Mouse (Mus musculus) hindbrain, embryonic 16.5 days (tissue): ENCODE data around the gene Tecta. TPM values are rescaled to one million over a fixed set of nuclear protein-coding genes. Genes with fewer than 3 reads are reported as not detected.

ENCODE experiments used
- ATAC-seq: fragments of 200-750 bp; cut with Nextera tagmentation; 2 replicates; pipeline ENCODE4 v1.8.0; 2017; ENCODE audit warnings: moderate TSS enrichment, moderate library complexity
- H3K27ac ChIP-seq: fragments of 300-500 bp; sonication (generic); 2 replicates; pipeline ENCODE4 v1.5.1; 2014; ENCODE audit warnings: low read depth, mild to moderate bottlenecking, control low read depth, low read length, moderate library complexity
- H3K27me3 ChIP-seq: fragments of 300-500 bp; sonication (generic); replicated peaks from 2 replicates; pipeline ENCODE4 v1.6.1; 2014; ENCODE audit warnings: low read length; ENCODE audit not compliant: control insufficient read depth, insufficient read depth
- H3K36me3 ChIP-seq: fragments of 300-500 bp; sonication (generic); 2 replicates; pipeline ENCODE4 v1.6.1; 2014; ENCODE audit warnings: mild to moderate bottlenecking, low read length, moderate library complexity, mixed read lengths; ENCODE audit not compliant: control insufficient read depth, insufficient read depth
- H3K4me1 ChIP-seq: fragments of 300-500 bp; sonication (generic); 2 replicates; pipeline ENCODE4 v1.6.1; 2014; ENCODE audit warnings: low read depth, low read length; ENCODE audit not compliant: control insufficient read depth, insufficient read depth
- H3K4me2 ChIP-seq: fragments of 300-500 bp; sonication (generic); 2 replicates; pipeline ENCODE4 v1.6.1; 2014; ENCODE audit warnings: mild to moderate bottlenecking, low read length, control low read depth, moderate library complexity
- H3K4me3 ChIP-seq: fragments of 300-500 bp; sonication (generic); 2 replicates; pipeline ENCODE4 v1.5.1; 2014; ENCODE audit warnings: mild to moderate bottlenecking, low read length, control low read depth, moderate library complexity
- H3K9ac ChIP-seq: fragments of 300-500 bp; sonication (generic); 2 replicates; pipeline ENCODE4 v1.6.1; 2014; ENCODE audit warnings: low read depth, mild to moderate bottlenecking, control low read depth, low read length, moderate library complexity
- H3K9me3 ChIP-seq: fragments of 300-500 bp; sonication (generic); 2 replicates; pipeline ENCODE4 v1.6.1; 2014; ENCODE audit warnings: mild to moderate bottlenecking, low read length, moderate library complexity; ENCODE audit not compliant: control insufficient read depth
- WGBS: fragments of 180-500 bp; shearing (Covaris S2); extraction: QIAGEN DNeasy Blood & Tissue Kit; methylation state at CpG from one replicate; pipeline ENCODE4 v1.1.7; 2014; 5-methylcytosine and 5-hydroxymethylcytosine counted together
- polyA plus RNA-seq: library from polyadenylated mRNA; unstranded; fragments of >200 nt; fragmentation: Nextera tagmentation; extraction: Ambion mirVana; gene quantifications from 2 replicates; pipeline ENCODE4 v1.2.1, GENCODE M21; 2015

The Tecta gene
- polyA plus RNA-seq, 1 experiment from 2014 or later, result 0.43 TPM

DNA sequence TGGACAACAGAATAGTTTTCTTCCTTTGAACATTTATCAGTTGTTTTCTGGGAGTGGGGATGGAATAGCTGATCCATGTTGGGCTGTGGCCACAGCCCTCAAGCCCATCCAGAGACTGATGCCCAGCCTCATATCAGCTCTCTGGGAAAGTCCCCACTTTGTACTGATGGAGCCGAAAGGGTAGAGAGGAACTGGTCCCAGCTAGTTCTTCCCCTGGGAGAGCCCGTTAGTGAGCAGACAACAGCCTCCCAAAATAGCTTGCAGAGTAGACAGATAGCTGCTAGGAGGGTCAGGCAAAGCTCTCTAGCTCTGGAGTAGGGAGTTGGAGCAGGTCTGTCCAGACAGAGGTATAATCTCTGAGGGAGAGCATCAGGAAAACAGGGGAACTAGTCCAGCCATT lies 3.6 kb downstream of the Tecta start:
- ATAC-seq, result no peak
- Histone ChIP-seq H3K9ac (no peak overlapping the region), H3K36me3 (no peaks in the 10 kb centered on the region), H3K27ac (no peak overlapping the region), H3K4me3 (no peak overlapping the region), H3K9me3 (no peaks in the 10 kb centered on the region), H3K4me1 (no peaks in the 10 kb centered on the region; the same call in none of the 2 replicates), H3K4me2 (no peak overlapping the region), H3K27me3 (no peaks in the 10 kb centered on the region)
- 85% methylated on average over 2 of the region's 2 CpGs for WGBS

DNA sequence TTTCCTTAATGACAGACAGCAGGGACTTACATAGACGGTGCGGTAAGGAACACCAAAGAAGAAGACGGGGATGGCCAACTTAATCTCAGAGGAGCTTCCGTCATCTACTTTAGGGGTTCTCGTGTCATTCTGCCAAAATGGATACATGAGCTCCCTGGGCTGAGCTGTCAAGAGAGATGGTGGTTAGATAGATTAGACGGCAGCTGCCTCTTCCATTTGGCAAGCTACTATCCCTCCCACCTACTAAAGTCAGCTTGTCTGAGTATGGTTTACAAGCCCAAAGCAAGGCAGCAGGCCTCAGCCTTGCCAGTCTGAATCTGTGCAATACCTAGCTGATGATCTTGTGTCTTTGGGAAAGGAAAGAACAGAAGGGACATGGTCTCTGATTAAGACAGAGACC lies 4.8 kb downstream of the Tecta start:
- no peaks in the 10 kb centered on the region for H3K36me3 ChIP-seq
- ATAC-seq, result no peak
- no peaks in the 10 kb centered on the region; the same call in none of the 2 replicates for H3K4me1 ChIP-seq
- no peak overlapping the region for H3K27ac ChIP-seq
- 74% methylated on average over 6 of the region's 6 CpGs for WGBS
- H3K9ac ChIP-seq, result no peak overlapping the region
- H3K9me3 ChIP-seq, result no peaks in the 10 kb centered on the region
- H3K4me3 ChIP-seq, result no peak overlapping the region
- H3K27me3 ChIP-seq, result no peaks in the 10 kb centered on the region
- H3K4me2 ChIP-seq, result no peak overlapping the region

DNA sequence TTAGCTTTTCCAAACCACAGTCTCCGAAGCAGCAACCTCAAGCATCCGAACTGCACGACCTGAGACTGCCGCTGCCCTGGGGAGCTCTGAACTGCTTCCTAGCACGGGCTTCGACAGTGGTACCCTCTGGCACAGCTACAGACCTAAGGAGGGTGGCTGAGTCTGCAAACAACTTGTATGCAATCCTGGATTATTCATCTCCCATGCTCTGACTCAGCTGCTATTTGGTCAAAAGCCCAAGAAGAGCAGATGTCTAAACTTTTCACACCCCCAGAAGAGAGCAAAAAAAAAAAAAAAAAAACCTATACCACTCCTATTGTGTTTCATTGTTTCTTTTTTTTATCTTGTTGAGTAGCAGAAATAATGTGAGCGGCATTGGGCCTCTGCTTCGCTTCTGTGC lies 5.4 kb downstream of the Tecta start:
- 75% methylated on average over 8 of the region's 8 CpGs for WGBS
- Histone ChIP-seq H3K9me3 (no peaks in the 10 kb centered on the region), H3K27me3 (no peaks in the 10 kb centered on the region), H3K9ac (no peak overlapping the region), H3K4me2 (no peak overlapping the region), H3K27ac (no peak overlapping the region), H3K36me3 (no peaks in the 10 kb centered on the region), H3K4me3 (no peak overlapping the region), H3K4me1 (no peaks in the 10 kb centered on the region; the same call in none of the 2 replicates)
- no peak for ATAC-seq

DNA sequence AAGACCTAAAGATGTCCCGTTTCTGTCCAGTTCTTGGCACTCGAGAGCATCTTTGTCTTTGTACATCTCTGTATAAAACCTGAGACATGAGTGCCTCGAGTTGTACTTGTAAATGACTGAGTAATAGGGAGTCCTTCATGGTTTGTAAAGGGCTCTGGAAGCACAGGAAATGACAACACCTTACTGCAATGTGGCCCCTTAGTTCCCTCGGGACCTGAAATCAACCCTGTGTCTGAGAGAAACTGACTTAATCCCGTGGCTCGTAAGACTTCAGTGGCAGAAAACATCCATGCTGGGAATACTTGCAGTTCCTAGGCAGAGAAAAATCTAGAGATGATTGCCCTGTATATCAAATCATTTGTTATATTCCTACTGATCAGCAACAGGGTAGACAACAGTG lies 6.8 kb downstream of the Tecta start:
- Histone ChIP-seq H3K27me3 (no peaks in the 10 kb centered on the region), H3K36me3 (no peaks in the 10 kb centered on the region), H3K27ac (no peak overlapping the region), H3K9ac (no peak overlapping the region), H3K4me2 (no peak overlapping the region), H3K9me3 (no peaks in the 10 kb centered on the region), H3K4me3 (no peak overlapping the region), H3K4me1 (no peaks in the 10 kb centered on the region; the same call in 1 of the 2 replicates)
- no peak for ATAC-seq
- WGBS, result 76% methylated on average over 6 of the region's 6 CpGs

- peak; percentile 48; the same call in 1 of the 2 replicates for ATAC-seq
These were observed 11.2 kb downstream of the Tecta start for GRCm38 (mm10) chr9:42388490-42388889.

GRCm38 (mm10) chr9:42387038-42387437 lies 12.7 kb downstream of the Tecta start:
- Histone ChIP-seq H3K36me3 (no peaks in the 10 kb centered on the region), H3K4me2 (no peak overlapping the region), H3K4me3 (no peak overlapping the region), H3K9ac (no peak overlapping the region), H3K27me3 (no peaks in the 10 kb centered on the region), H3K27ac (no peak overlapping the region), H3K9me3 (no peaks in the 10 kb centered on the region), H3K4me1 (no peaks in the 10 kb centered on the region; the same call in none of the 2 replicates)
- 69% methylated on average over 8 of the region's 8 CpGs for WGBS
- no peak for ATAC-seq

More at GRCm38 (mm10) chr9:42388490-42388889, 11.2 kb downstream of the Tecta start:
- H3K4me3 ChIP-seq, result no peak overlapping the region
- H3K36me3 ChIP-seq, result no peaks in the 10 kb centered on the region
- H3K27me3 ChIP-seq, result no peaks in the 10 kb centered on the region
- no peak overlapping the region for H3K9ac ChIP-seq
- no peak overlapping the region for H3K4me2 ChIP-seq
- no peaks in the 10 kb centered on the region for H3K9me3 ChIP-seq
- 49% methylated on average over 4 of the region's 4 CpGs for WGBS
- H3K27ac ChIP-seq, result no peak overlapping the region
- no peaks in the 10 kb centered on the region; the same call in 1 of the 2 replicates for H3K4me1 ChIP-seq

GRCm38 (mm10) chr9:42385656-42386055 lies 14.1 kb downstream of the Tecta start:
- Histone ChIP-seq H3K4me2 (no peak overlapping the region), H3K27ac (no peak overlapping the region), H3K9ac (no peak overlapping the region), H3K4me3 (no peak overlapping the region), H3K9me3 (no peaks in the 10 kb centered on the region), H3K36me3 (no peaks in the 10 kb centered on the region), H3K4me1 (no peaks in the 10 kb centered on the region; the same call in none of the 2 replicates), H3K27me3 (no peaks in the 10 kb centered on the region)
- ATAC-seq, result no peak
- 63% methylated on average over 13 of the region's 13 CpGs for WGBS

GRCm38 (mm10) chr9:42382628-42383347 lies 16.9 kb downstream of the Tecta start:
- H3K36me3 ChIP-seq, result no peaks in the 10 kb centered on the region
- peak overlapping the region; percentile 13 for H3K27ac ChIP-seq

DNA sequence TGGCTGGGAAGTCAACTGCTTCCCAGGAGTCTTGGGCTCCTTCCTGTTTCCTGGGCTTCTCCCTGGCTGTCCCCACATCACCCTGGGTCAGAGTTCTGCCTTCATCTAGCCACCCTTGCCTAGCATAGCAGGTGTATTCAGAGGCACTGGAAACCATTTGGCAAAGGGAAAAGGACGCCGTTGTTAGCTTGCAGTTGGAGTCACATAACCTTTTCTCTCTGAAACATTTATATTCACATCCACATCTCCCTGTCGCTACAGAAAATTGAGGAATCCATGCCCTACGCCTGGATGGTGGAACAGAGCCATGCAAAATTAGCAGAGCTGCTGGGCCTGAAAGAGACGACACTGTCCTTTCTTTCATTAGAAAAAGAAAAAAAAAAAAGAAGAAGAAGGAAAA lies 17.7 kb downstream of the Tecta start:
- Histone ChIP-seq H3K4me2 (no peak overlapping the region), H3K27me3 (no peaks in the 10 kb centered on the region), H3K4me1 (no peaks in the 10 kb centered on the region; the same call in none of the 2 replicates), H3K9ac (no peak overlapping the region), H3K9me3 (peaks cover 4% of the 10 kb centered on the region; the same call in 1 of the 2 replicates), H3K27ac (peak overlapping the region; percentile 13), H3K4me3 (no peak overlapping the region), H3K36me3 (no peaks in the 10 kb centered on the region)
- 32% methylated on average over 5 of the region's 5 CpGs for WGBS
- peak; percentile 92 for ATAC-seq

More at GRCm38 (mm10) chr9:42382628-42383347, 16.9 kb downstream of the Tecta start:
- H3K4me2 ChIP-seq, result no peak overlapping the region
- no peaks in the 10 kb centered on the region for H3K27me3 ChIP-seq
- H3K4me3 ChIP-seq, result no peak overlapping the region
- WGBS, result 43% methylated on average over 8 of the region's 8 CpGs
- no peak for ATAC-seq
- peaks cover 4% of the 10 kb centered on the region; the same call in 1 of the 2 replicates for H3K9me3 ChIP-seq
- no peak overlapping the region for H3K9ac ChIP-seq
- H3K4me1 ChIP-seq, result no peaks in the 10 kb centered on the region; the same call in none of the 2 replicates
